Mouse (Mus musculus) heart, adult 2 months (tissue): ENCODE measurements at regions not wholly inside any gene's neighbourhood (a gene's known extent, or its start where the extent isn't known, plus 50 kb on each side); places are given as distances from the start of the nearest gene placed in this dataset.

Source experiments
- CTCF ChIP-seq: fragments of 200-600 bp; IDR thresholded peaks from 2 replicates; pipeline ENCODE4 v1.8.1; 2022; ENCODE audit warnings: antibody characterized with exemption, mild to moderate bottlenecking, moderate library complexity
- EP300 ChIP-seq: fragments of 200-500 bp; IDR thresholded peaks from 2 replicates; pipeline ENCODE4 v1.6.1; 2011; ENCODE audit warnings: low read depth, low read length, control low read depth; ENCODE audit not compliant: insufficient read depth
- POLR2A ChIP-seq: fragments of 200-500 bp; IDR thresholded peaks from 2 replicates; pipeline ENCODE4 v1.6.1; 2011; ENCODE audit warnings: mild to moderate bottlenecking, low read depth, low read length, control low read depth; ENCODE audit not compliant: insufficient read depth

GRCm38 (mm10) chr7:73185071-73185531, 190.2 kb upstream of the Rgma start:
- TF ChIP-seq CTCF = no peak
- no peak for TF ChIP-seq EP300
- no peak for TF ChIP-seq POLR2A
